Mouse (Mus musculus): Measurements from ENCODE around the gene Slc5a6. TPM values are rescaled to one million over a fixed set of nuclear protein-coding genes. Genes with fewer than 3 reads are reported as not detected.
"Not testable (repeated sequence)": the region's sequence is repeated elsewhere in the genome, so short reads cannot be mapped to it uniquely, and the experiment has no call there.

Gene Slc5a6
- polyA plus RNA-seq, 1 experiment = 11.1 TPM

DNA sequence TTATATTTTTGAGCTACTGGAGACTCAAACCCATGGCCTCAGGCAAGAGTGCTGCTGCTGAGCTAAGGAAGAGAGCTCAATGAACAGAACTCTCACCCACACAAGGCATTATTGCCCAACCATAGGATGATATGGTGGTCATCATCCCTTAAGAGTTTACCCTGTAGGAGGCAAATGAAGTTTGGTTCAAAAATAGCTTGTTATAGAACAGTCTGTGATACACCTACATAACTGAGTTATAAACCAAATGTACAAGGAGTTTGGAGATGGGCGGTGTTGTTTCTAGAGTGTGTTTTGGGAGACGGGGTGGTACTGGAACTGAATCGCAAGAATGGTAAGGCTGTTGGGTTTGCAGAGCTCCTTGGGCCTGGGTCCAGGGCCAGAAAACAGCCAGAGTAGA is 21.1 kb upstream of the Slc5a6 start:
- peaks cover 6% of the 10 kb centered on the region for H3K36me3 ChIP-seq (ENCODE audit: control insufficient read depth, insufficient read depth)
- TF ChIP-seq CEBPB (IDR thresholded peaks at IDR 0.05; ENCODE audit: insufficient read depth, poor library complexity, severe bottlenecking) (no peak), TCF12 (IDR thresholded peaks at IDR 0.05; ENCODE audit: insufficient read depth, poor library complexity, severe bottlenecking) (no peak), SRF (IDR thresholded peaks at IDR 0.05; ENCODE audit: control insufficient read depth, insufficient read length, low read depth) (no peak)
- no peak overlapping the region for H3K4me3 ChIP-seq
- H3K27me3 ChIP-seq (ENCODE audit: control insufficient read depth, insufficient read depth, insufficient read length) = no peaks in the 10 kb centered on the region
- no peak overlapping the region for H3K4me2 ChIP-seq (ENCODE audit: low read depth)
- no peak overlapping the region for H3ac ChIP-seq (ENCODE audit: control insufficient read depth, insufficient read length)
- H3K79me2 ChIP-seq (ENCODE audit: control insufficient read depth, insufficient read depth) = no peaks in the 10 kb centered on the region

DNA sequence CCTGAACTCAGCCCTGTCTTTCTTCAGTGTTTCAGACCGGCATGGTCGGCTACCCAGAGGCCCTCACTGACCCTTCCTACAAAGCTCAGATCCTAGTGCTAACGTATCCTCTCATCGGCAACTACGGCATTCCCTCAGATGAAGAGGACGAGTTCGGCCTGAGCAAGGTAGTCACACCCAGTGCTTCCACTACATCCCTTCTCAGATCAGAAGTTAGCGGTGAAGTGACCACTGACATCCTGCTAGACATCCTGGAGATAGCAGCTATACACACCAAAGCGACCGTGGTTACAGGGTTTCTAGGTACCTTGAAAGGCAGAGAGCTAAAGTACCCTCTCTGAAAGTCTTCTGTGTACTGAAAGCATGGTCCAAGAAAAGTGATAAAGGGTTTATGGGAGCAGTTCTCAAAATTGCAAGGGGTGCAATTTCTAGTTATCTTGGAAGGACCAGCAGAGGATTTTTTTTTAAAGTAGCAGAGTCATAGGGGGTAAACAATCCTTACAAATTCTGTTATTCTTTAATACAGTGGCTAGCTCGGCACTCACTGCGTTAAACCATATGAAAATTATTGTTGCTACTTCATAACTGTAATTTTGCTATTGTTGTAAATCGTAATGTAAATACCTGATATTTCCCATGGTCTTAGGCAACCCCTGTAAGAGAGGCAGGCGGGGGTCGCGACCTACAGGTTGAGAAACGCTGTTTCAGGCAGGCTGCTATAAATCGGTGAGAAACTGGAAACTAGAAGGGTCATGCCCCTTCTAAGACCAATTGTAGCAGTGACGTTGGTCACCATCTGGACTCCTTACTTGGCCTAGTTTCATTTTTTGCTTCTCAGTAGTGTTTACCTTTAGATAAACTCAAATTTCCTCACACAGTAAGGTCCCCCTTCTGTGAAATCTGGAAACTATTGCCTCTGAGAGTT is 6.8 kb upstream of the Slc5a6 start:
- Histone ChIP-seq H3K4me2 (ENCODE audit: low read depth) (peak overlapping the region; percentile 86), H3K79me2 (ENCODE audit: control insufficient read depth, insufficient read depth) (peaks cover 17% of the 10 kb centered on the region), H3K4me3 (peak overlapping the region; percentile 46), H3ac (ENCODE audit: control insufficient read depth, insufficient read length) (peak overlapping the region; percentile 81), H3K36me3 (ENCODE audit: control insufficient read depth, insufficient read depth) (no peaks in the 10 kb centered on the region), H3K27me3 (ENCODE audit: control insufficient read depth, insufficient read depth, insufficient read length) (no peaks in the 10 kb centered on the region)
- TF ChIP-seq POLR2AphosphoS2 (IDR thresholded peaks at IDR 0.05; ENCODE audit: insufficient read length, low read depth) (no peak), E2F4 (IDR thresholded peaks at IDR 0.05; ENCODE audit: insufficient read depth) (no peak), MAX (IDR thresholded peaks at IDR 0.05; ENCODE audit: low read depth) (no peak), TCF3 (IDR thresholded peaks at IDR 0.05; ENCODE audit: insufficient read length, low read depth) (no peak), SRF (IDR thresholded peaks at IDR 0.05; ENCODE audit: control insufficient read depth, insufficient read length, low read depth) (no peak), TCF12 (IDR thresholded peaks at IDR 0.05; ENCODE audit: insufficient read depth, poor library complexity, severe bottlenecking) (no peak), USF1 (IDR thresholded peaks at IDR 0.05; ENCODE audit: low read depth) (no peak), REST (IDR thresholded peaks at IDR 0.05; ENCODE audit: insufficient read depth, insufficient read length) (no peak), MYOG (IDR thresholded peaks at IDR 0.05; ENCODE audit: control insufficient read depth in 1 of 3, insufficient read depth in 1 of 3, insufficient read length in 2 of 3, low read depth in 2 of 3) (no peak), MYOD1 (IDR thresholded peaks at IDR 0.05; ENCODE audit: control insufficient read depth in 1 of 3, insufficient read length in 2 of 3, low read depth in 2 of 3) (no peak), CEBPB (IDR thresholded peaks at IDR 0.05; ENCODE audit: insufficient read depth, poor library complexity, severe bottlenecking) (no peak), POLR2A (IDR thresholded peaks at IDR 0.05; ENCODE audit: insufficient read length, low read depth) (no peak)

DNA sequence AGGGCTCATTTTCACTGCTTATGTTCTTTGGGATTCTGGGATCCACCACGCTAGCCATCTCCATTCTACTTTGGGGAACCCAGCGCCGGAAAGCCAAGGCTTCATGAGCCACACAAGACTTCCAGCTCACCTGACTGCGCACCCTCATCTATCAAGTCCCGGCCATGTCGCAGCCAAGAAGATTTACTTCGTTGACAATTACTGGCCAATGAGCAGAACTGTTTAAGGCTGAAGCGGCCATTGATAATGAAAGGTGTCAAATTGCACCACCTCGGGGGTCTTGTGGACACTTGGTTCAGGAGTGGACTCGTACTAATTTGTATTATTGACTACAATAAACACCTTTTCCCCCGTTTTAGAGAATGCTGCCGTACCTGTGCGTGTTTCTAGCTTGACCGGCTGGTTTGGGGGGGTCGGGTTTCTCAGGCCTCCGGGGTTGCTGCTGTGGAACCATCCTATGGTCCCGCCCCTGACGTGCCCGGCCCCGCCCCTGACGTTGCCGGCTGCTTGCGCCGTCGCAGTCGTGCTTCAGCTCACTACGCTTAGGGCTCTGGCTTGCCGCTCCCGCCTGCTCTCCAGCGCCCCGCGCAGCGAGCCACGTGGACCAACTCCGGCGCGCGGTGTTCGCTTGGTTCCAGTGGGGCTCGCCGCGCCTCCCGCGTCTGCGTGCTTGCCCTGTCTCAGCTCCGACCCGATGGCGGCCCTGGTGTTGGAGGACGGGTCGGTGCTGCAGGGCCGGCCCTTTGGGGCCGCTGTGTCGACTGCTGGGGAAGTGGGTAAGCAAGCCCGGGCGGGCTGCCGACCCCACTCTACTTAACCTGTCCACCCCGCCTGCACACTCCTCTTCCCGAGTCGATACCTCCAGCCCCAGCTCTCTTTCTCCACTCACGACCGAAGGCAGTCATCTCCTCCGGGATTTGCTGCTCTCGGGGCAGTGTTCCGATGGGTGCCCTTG is 5.8 kb upstream of the Slc5a6 start, which contains the start of gene Cad:
Gene Cad, plus strand, starts transcription at position 520 of the 955 bp plus-strand sequence.
- TF ChIP-seq POLR2A (IDR thresholded peaks at IDR 0.05; ENCODE audit: insufficient read length, low read depth) (peak; percentile 96), E2F4 (IDR thresholded peaks at IDR 0.05; ENCODE audit: insufficient read depth) (no peak), POLR2AphosphoS2 (IDR thresholded peaks at IDR 0.05; ENCODE audit: insufficient read length, low read depth) (peak; percentile 99), MYOG (IDR thresholded peaks at IDR 0.05; ENCODE audit: control insufficient read depth in 1 of 3, insufficient read depth in 1 of 3, insufficient read length in 2 of 3, low read depth in 2 of 3) (peak in 1 of 3 experiments; percentile 46), MAX (IDR thresholded peaks at IDR 0.05; ENCODE audit: low read depth) (peak; percentile 45)
- peak within 1 kb of the TSS; percentile 46 for H3K4me3 ChIP-seq
- peak within 1 kb of the TSS; percentile 92 for H3K4me2 ChIP-seq (ENCODE audit: low read depth)

DNA sequence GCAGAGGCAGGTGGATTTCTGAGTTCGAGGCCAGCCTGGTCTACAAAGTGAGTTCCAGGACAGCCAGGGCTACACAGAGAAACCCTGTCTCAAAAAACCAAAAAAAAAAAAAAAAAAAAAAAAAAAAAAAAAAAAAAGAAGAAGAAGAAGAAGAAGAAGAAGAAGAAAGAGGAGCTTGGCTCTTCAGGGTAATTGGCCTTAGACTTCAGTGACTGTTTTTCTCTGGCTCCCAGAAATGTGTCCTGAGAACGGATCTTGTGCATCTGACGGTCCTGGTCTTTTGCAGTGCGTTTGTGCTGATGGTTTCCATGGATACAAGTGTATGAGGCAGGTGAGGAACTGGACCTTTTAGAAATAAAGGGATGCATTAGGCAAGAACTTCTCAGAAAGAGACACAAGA is 5.0 kb upstream of the Slc5a6 start:
- H3K4me3 ChIP-seq = peak overlapping the region; percentile 46
- H3K27me3 ChIP-seq (ENCODE audit: control insufficient read depth, insufficient read depth, insufficient read length); H3ac ChIP-seq (ENCODE audit: control insufficient read depth, insufficient read length); H3K36me3 ChIP-seq (ENCODE audit: control insufficient read depth, insufficient read depth): not testable (repeated sequence)
- peaks cover 17% of the 10 kb centered on the region for H3K79me2 ChIP-seq (ENCODE audit: control insufficient read depth, insufficient read depth)
- peak overlapping the region; percentile 92 for H3K4me2 ChIP-seq (ENCODE audit: low read depth)

More for the DNA sequence above, 5.8 kb upstream of the Slc5a6 start, which contains the start of gene Cad:
- Histone ChIP-seq H3K79me2 (ENCODE audit: control insufficient read depth, insufficient read depth) (peaks cover 17% of the 10 kb centered on the region), H3K27me3 (ENCODE audit: control insufficient read depth, insufficient read depth, insufficient read length) (no peaks in the 10 kb centered on the region), H3ac (ENCODE audit: control insufficient read depth, insufficient read length) (peak within 1 kb of the TSS; percentile 81), H3K36me3 (ENCODE audit: control insufficient read depth, insufficient read depth) (no peaks in the 10 kb centered on the region)

DNA sequence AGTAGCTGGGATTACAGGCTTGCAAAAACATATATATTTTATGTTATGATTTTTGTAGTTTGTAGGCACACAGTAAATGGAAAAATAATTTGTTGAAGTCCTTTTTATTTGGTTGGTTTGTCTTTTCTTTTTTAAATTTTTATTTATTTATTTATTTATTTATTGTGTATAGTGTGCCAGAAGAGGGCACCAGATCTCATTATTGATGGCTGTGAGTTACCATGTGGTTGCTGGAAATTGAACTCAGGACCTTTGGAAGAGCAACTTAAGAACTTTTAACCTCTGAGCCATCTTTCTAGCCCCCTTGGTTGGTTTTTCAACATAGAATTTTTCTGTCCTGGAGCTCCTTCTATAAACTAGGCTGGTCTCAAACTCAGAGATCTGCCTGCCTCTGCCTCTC is 1.7 kb upstream of the Slc5a6 start:
- H3K4me3 ChIP-seq = no peak overlapping the region
- TF ChIP-seq TCF3 (IDR thresholded peaks at IDR 0.05; ENCODE audit: insufficient read length, low read depth) (no peak), REST (IDR thresholded peaks at IDR 0.05; ENCODE audit: insufficient read depth, insufficient read length) (no peak), MAX (IDR thresholded peaks at IDR 0.05; ENCODE audit: low read depth) (no peak)
- H3ac ChIP-seq (ENCODE audit: control insufficient read depth, insufficient read length) = no peak overlapping the region

More for the DNA sequence above, 1.7 kb upstream of the Slc5a6 start:
- no peaks in the 10 kb centered on the region for H3K27me3 ChIP-seq (ENCODE audit: control insufficient read depth, insufficient read depth, insufficient read length)
- H3K79me2 ChIP-seq (ENCODE audit: control insufficient read depth, insufficient read depth) = peaks cover 3% of the 10 kb centered on the region
- H3K4me2 ChIP-seq (ENCODE audit: low read depth) = no peak overlapping the region
- H3K36me3 ChIP-seq (ENCODE audit: control insufficient read depth, insufficient read depth) = no peaks in the 10 kb centered on the region
